Mouse (Mus musculus) bone marrow, adult 2 months (tissue): Measurements from ENCODE around the gene Gja4.

Experiments used
- CTCF ChIP-seq: fragments of 200-500 bp; IDR thresholded peaks from 2 replicates; pipeline ENCODE4 v1.5.1; 2011; ENCODE audit warnings: low read length, control low read depth; ENCODE audit not compliant: control insufficient read depth, insufficient read depth
- POLR2A ChIP-seq: fragments of 200-500 bp; IDR thresholded peaks from 2 replicates; pipeline ENCODE4 v1.6.1; 2011; ENCODE audit warnings: low read depth, mild to moderate bottlenecking, control low read depth, low read length, borderline replicate concordance; ENCODE audit not compliant: control insufficient read depth

- TF ChIP-seq POLR2A (no peak), CTCF (no peak)
Measured at GRCm38 (mm10) chr4:127328378-127328777, 14.5 kb upstream of the Gja4 start.
